Mouse (Mus musculus) adrenal gland, postnatal 14 days (tissue): ENCODE data around the gene Hoxc4. TPM values are rescaled to one million over a fixed set of nuclear protein-coding genes. Genes with fewer than 3 reads are reported as not detected.

ENCODE experiments used
- DNase-seq: peaks from one replicate; pipeline ENCODE4 v3.0.0; 2021; ENCODE audit warnings: mixed read lengths
- total RNA-seq: library from RNA; stranded (reverse); gene quantifications from 2 replicates; pipeline ENCODE4 v1.2.3, GENCODE M21; 2021

Gene Hoxc4
- total RNA-seq, 1 experiment from 2014 or later = 6.8 TPM

GRCm38 (mm10) chr15:102990461-102991397 is 28.0 kb upstream of the Hoxc4 start, which contains the start of gene Hoxc8:
Gene Hoxc8, plus strand, starts transcription at chr15:102990607.
- peak; percentile 73 for DNase-seq

- DNase-seq = no peak
Measured at GRCm38 (mm10) chr15:102991782-102992181, 27.0 kb upstream of the Hoxc4 start.

DNA sequence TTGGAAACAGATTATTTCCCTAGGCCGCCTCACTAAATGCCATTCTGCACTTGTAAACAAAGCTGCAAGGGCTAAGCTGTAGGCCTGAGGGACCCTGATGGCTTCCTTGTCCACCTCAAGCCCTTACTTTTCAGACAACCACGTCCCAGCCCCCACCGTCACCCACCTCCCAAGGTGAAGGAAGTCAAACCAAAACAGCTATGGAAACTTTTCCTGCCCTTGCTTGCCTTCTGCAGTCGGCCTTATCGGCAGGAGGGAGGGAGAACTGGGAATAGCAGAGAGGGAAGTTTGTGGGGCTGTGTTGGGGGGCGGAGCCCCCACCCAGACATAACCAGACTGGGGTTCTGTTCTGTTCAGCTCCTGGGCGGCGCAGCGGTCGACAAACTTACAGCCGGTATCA is 26.5 kb upstream of the Hoxc4 start:
- peak; percentile 39 for DNase-seq

DNA sequence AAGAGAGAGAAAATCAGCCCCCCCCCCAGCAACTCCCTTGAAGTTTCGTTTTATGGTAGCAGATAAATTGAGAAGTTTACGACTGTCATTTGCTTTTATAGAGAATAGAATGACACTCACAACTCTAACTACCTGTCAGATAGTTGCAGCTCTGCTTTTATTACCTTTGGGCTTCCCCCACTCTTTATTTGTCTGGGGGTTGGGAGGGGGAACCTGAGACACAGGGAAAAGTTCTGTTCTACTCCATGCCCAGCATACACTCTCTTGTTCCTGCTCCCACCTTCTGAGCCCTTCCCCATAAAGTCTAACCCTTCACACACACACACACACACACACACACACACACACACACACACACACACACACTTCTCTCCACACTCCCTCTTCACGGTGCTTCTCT is 25.9 kb upstream of the Hoxc4 start:
- no peak for DNase-seq

DNA sequence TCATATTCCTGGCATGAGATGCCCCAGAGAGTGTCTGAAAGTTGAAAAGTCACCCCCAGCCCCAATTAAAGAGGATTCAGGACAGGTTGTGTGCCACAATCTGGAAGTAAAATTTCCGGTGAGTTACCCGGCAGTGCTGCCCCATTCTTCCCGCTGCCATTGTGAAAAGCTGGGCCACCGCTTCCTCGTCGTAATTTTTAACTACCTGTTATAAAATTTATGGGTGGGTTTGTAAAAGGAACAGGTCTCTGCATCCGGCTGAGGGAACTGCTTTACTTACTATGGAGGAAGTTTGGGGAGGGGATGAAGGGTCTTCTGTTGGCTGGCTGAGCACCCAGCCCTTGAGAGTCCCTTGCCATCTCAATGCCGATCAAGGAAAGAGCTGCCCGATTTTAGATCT is 22.2 kb upstream of the Hoxc4 start:
- DNase-seq = no peak

- no peak for DNase-seq
Measured at GRCm38 (mm10) chr15:102997431-102997830, 21.3 kb upstream of the Hoxc4 start.

- peak; percentile 58 for DNase-seq
Measured at GRCm38 (mm10) chr15:102997939-102998355, 20.8 kb upstream of the Hoxc4 start, which contains the start of gene Hoxc6. Gene Hoxc6, plus strand, starts transcription at chr15:102998257.

DNA sequence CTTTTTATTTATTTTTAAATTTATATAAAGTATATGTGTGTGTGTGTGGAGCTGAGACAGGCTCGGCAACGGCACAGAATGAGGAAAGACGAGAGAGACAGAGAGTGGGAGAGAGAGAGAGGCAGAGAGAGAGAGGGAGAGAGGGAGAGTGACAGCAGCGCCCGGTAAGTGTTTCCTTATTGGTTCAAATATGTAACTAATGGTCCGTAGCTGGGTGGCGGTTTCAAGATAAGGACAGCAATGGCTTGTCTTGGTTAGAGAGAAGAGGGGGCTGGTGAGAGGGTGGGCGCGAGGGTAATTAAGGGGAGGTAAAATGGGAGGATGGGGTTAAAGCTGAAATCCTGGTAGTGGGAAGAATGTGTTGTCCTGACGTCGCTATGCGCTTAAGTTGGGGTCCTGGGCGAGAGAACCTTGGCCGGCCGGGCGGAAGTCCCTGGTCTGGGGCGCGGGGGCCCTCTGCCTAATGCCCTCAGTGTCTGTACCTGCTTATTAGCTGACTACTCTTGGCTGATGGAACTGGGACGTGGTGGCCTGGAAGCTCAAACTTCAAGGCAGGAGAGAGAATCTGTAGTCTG is 20.0 kb upstream of the Hoxc4 start:
- DNase-seq = peak; percentile 51

GRCm38 (mm10) chr15:102999183-102999831 is 19.4 kb upstream of the Hoxc4 start:
- DNase-seq = peak; percentile 93

GRCm38 (mm10) chr15:102999955-103000354 is 18.8 kb upstream of the Hoxc4 start:
- peak; percentile 64 for DNase-seq

- DNase-seq = peak; percentile 63
Measured at GRCm38 (mm10) chr15:103000501-103000901, 18.2 kb upstream of the Hoxc4 start.

- DNase-seq = no peak
Measured at GRCm38 (mm10) chr15:103001370-103001769, 17.4 kb upstream of the Hoxc4 start.

DNA sequence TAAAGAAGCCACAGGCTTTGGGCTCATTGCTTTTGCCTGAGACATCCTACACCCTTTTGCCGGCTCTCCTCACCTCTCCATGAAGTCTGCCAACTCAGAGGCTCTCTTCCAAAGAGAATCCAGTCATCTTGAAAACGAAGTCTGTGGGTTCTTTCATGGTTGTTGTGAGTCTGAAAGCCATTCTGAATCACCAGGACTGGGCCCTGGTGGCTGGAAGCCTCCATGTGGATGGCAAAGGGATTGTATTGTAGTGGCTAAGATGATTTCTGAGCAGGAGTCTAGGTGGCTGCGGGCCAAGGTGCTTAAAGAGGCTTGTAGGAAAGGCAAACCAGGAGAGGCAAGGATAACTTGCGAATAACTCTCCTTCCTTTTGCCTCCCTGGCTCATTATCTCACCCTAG is 16.6 kb upstream of the Hoxc4 start:
- DNase-seq = peak; percentile 69

- no peak for DNase-seq
Measured at GRCm38 (mm10) chr15:103002821-103003448, 15.8 kb upstream of the Hoxc4 start.

- peak; percentile 75 for DNase-seq
Measured at GRCm38 (mm10) chr15:103005308-103005707, 13.4 kb upstream of the Hoxc4 start.

- peak; percentile 45 for DNase-seq
Measured at GRCm38 (mm10) chr15:103005797-103006196, 12.9 kb upstream of the Hoxc4 start.

DNA sequence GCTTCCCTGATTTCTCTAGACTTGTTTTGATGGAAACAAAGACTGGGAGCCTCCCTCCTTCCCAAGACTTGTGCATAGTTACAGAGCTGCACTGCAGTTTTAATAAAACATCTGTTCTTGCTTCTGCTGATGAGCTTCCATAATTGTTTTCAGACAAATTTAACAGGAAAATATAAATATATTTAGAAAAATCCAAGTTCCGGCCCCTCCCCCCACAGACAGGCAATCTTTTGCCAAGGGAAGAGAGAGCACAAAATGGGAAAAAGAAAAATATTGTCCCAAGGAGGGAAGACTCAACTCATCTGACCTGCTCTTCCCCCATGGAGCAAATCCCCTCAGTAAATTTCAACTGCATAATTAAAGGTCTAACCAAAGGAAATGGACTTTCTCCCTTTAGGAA is 12.4 kb upstream of the Hoxc4 start:
- DNase-seq = no peak

DNA sequence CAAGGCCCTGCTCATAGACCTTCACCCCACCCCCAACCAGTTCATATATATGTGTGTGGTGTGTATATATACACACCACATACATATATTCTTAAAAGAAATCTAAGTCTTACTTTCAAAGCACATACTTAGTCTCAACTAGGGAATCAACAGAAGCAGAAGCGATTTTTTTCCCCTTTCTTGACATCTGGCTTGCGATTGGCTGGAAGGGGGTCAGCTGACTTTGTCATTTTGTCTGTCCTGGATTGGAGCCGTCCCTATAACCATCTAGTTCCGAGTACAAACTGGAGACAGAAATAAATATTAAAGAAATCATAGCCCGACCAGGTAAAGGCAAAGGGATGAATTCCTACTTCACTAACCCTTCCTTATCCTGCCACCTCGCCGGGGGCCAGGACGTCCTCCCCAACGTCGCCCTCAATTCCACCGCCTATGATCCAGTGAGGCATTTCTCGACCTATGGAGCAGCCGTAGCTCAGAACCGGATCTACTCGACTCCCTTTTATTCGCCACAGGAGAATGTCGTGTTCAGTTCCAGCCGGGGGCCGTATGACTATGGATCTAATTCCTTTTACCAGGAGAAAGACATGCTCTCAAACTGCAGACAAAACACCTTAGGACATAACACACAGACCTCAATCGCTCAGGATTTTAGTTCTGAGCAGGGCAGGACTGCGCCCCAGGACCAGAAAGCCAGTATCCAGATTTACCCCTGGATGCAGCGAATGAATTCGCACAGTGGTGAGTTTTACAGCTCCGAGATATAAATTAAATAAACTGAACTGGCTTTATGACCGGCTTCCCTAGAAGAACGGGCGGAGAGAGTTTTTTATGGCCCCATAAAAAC is 9.2 kb upstream of the Hoxc4 start:
- peak; percentile 75 for DNase-seq

- peak; percentile 59 for DNase-seq
Measured at GRCm38 (mm10) chr15:103010112-103010846, 8.5 kb upstream of the Hoxc4 start.

GRCm38 (mm10) chr15:103010847-103011555 is 7.7 kb upstream of the Hoxc4 start:
- DNase-seq = peak; percentile 67
